Mouse (Mus musculus) right cerebral cortex, postnatal 36 days (tissue): Measurements from ENCODE around the gene Dock4.

Source experiments
- DNase-seq, 2 experiments: peaks; one replicate each; pipeline ENCODE4 v3.0.0; 2022; ENCODE audit warnings: low spot score in 2 of 2, mixed read lengths in 1 of 2

Dock4 gene

DNA sequence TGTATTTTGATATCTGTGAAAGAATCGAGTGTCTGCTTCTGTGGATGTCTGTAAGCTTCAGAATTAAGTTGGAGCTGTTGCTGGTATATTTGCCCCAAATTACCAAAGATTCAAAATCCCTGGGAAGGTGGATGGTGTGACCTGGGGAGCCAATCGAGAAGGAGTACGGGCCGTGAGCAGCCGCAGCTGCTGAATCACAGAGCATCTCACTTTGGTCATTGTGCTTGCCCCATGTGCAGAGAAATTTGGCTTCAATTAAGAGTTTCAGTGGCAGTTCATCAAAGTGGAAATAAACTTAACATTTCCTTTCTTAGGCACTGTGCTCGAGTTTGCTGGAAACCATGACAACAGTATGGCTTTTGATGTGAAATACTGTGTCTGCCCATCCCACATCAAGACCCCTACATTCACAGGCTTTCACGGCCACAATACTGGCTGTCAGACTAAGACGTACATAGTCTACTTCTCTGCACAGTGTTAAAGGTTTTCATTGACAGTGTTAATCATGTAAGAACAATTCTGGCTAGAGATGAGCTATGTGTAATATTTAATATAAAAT, 321.6 kb downstream of the Dock4 start:
- DNase-seq: no peak

GRCm38 (mm10) chr12:40773091-40773490, 327.3 kb downstream of the Dock4 start:
- no peak for DNase-seq

- no peak for DNase-seq
Observed at GRCm38 (mm10) chr12:40781554-40781953, 335.8 kb downstream of the Dock4 start.

DNA sequence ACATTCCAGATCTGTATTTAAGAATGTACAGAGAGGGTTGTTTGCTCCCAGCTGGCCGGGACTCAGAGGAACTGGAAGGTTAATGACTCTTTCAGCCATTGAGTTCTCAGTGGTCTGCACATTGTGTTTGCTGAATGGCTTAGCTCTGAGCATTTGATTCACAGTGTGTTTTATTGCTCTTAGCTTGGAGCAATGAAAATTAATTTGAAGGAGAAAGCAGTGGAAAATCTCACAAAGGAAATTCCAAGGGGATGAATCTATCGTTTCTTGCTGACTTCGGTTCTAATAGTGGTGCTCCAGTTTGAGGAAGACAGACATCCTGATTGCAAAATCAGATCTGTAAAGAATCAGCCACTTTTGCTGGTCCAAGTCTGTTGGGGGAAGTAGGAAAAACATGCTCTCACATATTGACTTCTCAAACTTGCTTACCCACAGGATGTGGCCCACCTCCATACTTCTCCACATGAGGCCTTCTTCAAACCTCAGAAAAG, 342.9 kb downstream of the Dock4 start:
- no peak for DNase-seq

DNA sequence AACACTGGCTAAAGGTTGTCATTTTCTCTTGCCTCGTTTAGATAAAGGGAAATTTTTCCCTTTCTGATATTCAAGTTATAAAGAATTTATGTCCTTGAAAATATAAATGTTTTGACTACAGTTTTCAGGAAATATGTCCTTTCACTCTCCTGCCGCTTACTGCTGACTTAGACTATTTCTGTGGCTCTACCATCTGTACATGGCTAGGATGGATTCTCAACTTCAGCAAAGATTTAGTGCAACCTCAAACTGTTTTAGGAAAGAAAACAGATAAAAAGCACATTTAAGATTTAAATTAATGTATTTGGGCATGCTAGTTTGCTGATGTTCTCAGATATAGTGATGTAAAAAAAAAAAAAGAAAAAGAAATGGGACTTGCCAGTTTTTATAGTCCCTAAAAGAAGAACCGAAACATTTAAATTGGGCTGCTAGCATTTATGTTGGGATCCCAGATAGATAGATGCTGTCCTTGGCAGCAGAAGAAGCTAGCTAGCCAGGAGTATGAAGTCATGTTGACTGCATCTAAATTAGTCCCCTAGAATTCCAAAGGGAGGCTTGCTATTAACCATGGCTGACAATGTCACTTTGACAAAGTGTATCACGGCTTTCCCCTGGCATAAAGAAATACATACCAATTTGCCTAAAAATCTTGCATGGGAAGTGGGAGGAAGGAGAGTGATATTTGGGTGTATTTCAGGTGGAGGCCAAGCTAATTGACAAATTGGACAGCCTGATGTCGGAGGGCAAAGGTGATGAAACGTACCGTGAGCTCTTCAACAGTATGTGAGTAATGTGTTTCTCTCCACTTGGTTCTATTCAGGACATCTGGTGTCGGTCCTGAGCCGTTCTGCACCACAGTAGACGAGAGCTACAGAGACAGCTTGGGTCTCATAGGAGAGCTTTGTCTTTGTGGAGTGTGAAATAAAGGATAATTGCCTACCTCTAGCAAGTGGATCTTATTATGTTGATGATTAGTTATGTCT, 343.9 kb downstream of the Dock4 start:
- DNase-seq: no peak

DNA sequence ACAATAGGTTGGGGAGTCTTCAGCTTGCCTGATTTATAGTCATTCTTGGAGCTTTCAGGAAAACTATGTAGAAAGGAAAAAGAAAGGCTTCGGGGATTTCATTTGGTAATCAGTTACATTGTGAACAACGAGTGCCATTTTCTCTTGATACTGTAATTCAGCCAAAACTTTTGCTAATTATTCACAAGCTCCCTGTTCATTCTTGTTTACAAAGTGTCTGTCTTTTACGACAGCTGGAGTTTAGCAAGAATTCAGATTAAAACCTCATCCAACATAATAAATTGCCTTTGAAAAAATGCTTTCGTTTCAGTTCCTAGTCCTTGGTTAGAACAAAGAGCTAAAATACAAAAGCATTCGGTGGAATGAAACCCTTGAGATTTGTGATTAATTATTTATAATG, 345.5 kb downstream of the Dock4 start:
- DNase-seq: no peak

- no peak for DNase-seq
Observed at GRCm38 (mm10) chr12:40792184-40792650, 346.5 kb downstream of the Dock4 start.

- peak in 1 of 2 experiments; percentile 12 for DNase-seq
Observed at GRCm38 (mm10) chr12:40794066-40794465, 348.3 kb downstream of the Dock4 start.

DNA sequence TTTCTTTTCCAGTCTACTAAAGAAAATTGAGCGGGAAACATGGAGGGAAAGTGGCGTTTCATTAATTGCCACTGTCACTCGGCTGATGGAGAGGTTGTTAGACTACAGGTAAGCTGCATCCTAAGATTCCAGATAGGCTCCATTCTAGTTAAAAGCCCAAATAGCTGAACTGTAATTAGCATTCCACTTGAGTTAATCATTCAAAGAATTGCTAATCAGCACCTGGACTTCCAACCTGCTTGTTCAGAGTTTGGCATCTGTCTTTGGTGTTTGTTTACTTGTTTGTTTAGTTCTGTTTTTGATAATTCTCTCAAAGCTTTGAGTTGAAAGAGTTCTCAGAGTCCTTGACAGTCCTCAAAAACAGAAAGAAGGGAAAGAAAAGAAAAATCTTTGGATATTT, 349.0 kb downstream of the Dock4 start:
- no peak for DNase-seq

GRCm38 (mm10) chr12:40795768-40796167, 350.0 kb downstream of the Dock4 start:
- no peak for DNase-seq

DNA sequence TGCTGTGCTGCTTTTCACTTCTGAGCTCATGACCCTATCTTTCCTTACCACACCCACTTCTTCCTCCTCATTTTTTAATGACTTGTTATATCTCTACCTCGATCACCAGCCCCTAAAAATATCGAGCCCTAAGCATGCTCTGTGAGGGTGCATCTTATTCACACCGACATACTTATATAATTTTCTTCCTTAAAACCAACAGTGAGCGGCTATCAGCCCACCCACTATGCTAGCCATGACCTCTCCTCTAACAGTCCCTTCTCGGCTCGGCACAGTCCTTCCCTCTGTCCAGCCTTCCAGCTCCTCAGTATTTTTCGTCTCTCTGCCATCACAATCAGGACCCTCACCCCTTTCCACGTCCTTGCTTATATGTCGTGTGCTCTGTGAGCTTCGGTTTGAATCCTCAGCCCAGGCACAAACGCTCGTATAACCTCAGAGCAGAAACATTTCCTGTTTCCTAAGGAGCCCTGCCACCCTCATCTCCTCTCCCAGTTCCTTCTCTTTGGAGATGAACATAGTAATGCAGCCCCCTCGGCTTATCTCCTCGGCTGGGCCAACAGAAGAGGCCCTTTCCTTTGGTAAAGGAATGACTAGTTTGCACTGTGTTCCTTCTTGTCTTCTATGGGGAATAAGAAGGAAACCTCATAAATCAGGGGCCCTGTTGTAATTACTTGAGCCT, 351.2 kb downstream of the Dock4 start:
- DNase-seq: no peak

GRCm38 (mm10) chr12:40797561-40798343, 352.0 kb downstream of the Dock4 start:
- no peak for DNase-seq

- DNase-seq: no peak
Observed at GRCm38 (mm10) chr12:40798344-40799017, 352.7 kb downstream of the Dock4 start.

DNA sequence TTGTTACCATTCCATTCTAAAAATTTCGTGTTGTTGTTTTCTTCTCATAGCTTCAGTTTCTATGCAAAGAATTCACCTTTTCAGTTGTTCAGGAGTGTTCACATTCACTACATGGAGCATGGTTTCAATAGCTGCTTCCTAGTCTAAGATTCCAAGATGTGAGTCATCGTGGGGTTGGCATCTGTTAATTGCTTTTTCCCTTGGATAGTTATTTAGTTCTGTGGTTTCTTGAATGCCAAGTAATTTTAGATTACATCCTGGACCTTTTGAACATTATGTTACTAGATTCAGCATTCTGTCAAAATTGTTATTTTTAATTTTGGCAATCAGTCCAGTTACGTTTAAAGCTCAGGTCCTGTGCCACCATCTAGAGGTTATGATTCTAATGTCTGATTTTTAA, 355.7 kb downstream of the Dock4 start:
- no peak for DNase-seq

- DNase-seq: no peak
Observed at GRCm38 (mm10) chr12:40805257-40805656, 359.5 kb downstream of the Dock4 start.

GRCm38 (mm10) chr12:40807916-40808315, 362.2 kb downstream of the Dock4 start:
- DNase-seq: no peak

DNA sequence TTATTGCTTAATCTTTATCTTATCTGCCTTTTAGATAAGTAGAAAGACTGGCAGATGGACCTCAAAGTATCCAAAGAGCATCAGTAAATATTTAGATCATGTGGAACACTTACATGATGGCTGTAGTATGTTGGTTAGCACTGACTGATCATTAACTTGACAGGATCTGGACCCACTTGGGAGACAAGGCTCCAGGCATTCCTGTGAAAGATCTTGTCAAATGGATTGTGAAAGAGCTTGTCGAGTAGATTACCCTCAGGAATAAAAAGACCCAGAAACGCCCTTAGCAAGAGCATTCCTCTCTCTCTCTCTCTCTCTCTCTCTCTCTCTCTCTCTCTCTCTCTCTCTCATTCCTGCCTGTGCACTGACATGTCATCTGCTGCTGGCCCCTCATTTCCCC, 367.7 kb downstream of the Dock4 start:
- DNase-seq: no peak

- no peak for DNase-seq
Observed at GRCm38 (mm10) chr12:40814659-40815363, 369.1 kb downstream of the Dock4 start.

- no peak for DNase-seq
Observed at GRCm38 (mm10) chr12:40818046-40818708, 372.4 kb downstream of the Dock4 start.

DNA sequence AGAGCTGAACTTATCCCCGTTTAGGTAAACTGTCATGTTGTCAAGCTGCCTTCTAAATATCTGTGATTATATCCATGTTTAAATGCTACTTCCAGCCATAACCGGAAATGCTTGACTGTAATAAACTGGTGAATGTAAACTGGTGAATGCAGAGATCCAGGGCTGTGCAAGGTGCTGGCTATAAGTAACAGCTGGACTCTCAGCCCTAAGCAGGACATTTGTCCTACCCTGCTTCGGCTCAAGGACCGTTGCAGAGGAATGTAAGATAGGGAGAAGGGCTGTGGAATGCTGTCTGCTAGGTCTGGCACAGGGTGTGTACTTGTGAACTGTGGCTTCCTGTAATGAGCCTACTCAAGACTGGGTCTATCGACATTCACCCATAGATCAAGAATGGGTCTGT, 377.9 kb downstream of the Dock4 start:
- no peak for DNase-seq
